In genomic region chr2:12053404-12054164, GRCm38 (mm10) we compare ENCODE assay signal across 9 mouse cellular contexts.
DNase-seq lines count a peak whose midpoint lies in the region; ATAC-seq and TF ChIP-seq lines count a peak whose summit lies in the region.
"Had no signal": no experiment of that assay in that cellular context is flagged by ENCODE, and none has a peak within 500 bp of the region (broad histone marks: within the 10 kb centered on the region; RNA-seq: fewer than 3 reads in every experiment).

No protein-coding gene starts in this region.

- TF ChIP-seq POLR2A in bone marrow macrophage, adult 2 months (IDR thresholded peaks at IDR 0.05; ENCODE audit: borderline replicate concordance, low read depth, low read length), result no peak

- 75% methylated on average over 8 of the region's 8 CpGs for WGBS in limb, embryonic 11.5 days
- 83% methylated on average over 8 of the region's 8 CpGs for WGBS in limb, embryonic 10.5 days
- WGBS in liver, embryonic 16.5 days (ENCODE audit: insufficient replicate concordance), result 44% methylated on average over 8 of the region's 8 CpGs

- no peaks in the 10 kb centered on the region for H3K27me3 ChIP-seq in limb, embryonic 11.5 days (ENCODE audit: control insufficient read depth, insufficient read depth, low read length)
- peaks cover 6% of the 10 kb centered on the region; the same call in 1 of the 2 replicates for H3K27me3 ChIP-seq in limb, embryonic 10.5 days (ENCODE audit: low read depth, poor library complexity, severe bottlenecking)
- H3K27me3 ChIP-seq in liver, embryonic 16.5 days (ENCODE audit: control insufficient read depth, insufficient read depth, low read depth, low read length), result no peaks in the 10 kb centered on the region

- no peaks in the 10 kb centered on the region for H3K4me1 ChIP-seq in limb, embryonic 11.5 days (ENCODE audit: control insufficient read depth, insufficient read depth, low read length)
- H3K4me1 ChIP-seq in limb, embryonic 10.5 days, result peaks cover 6% of the 10 kb centered on the region; the same call in 1 of the 2 replicates
- peaks cover 27% of the 10 kb centered on the region for H3K4me1 ChIP-seq in bone marrow macrophage, adult 2 months (ENCODE audit: control insufficient read depth, insufficient read depth, low read length)
- H3K4me1 ChIP-seq in liver, embryonic 16.5 days (ENCODE audit: control insufficient read depth, low read depth, low read length), result no peaks in the 10 kb centered on the region

- H3K4me2 ChIP-seq in limb, embryonic 11.5 days (ENCODE audit: low read depth, severe bottlenecking), result no peak overlapping the region
- H3K4me2 ChIP-seq in liver, embryonic 16.5 days (ENCODE audit: low read depth, low read length), result no peak overlapping the region

- no peak overlapping the region for H3K4me3 ChIP-seq in limb, embryonic 11.5 days (ENCODE audit: low read depth, low read length)
- no peak overlapping the region for H3K4me3 ChIP-seq in limb, embryonic 10.5 days
- no peak overlapping the region for H3K4me3 ChIP-seq in bone marrow macrophage, adult 2 months (ENCODE audit: insufficient read depth, low read length)
- no peak overlapping the region for H3K4me3 ChIP-seq in liver, embryonic 16.5 days (ENCODE audit: low read depth, low read length)

- no peak overlapping the region for H3K9ac ChIP-seq in limb, embryonic 11.5 days (ENCODE audit: low read length)
- no peak overlapping the region for H3K9ac ChIP-seq in liver, embryonic 16.5 days (ENCODE audit: low read depth, low read length)

- no peaks in the 10 kb centered on the region for H3K36me3 ChIP-seq in limb, embryonic 11.5 days (ENCODE audit: control insufficient read depth, insufficient read depth, low read length)
- no peaks in the 10 kb centered on the region for H3K36me3 ChIP-seq in limb, embryonic 10.5 days
- H3K36me3 ChIP-seq in liver, embryonic 16.5 days (ENCODE audit: control insufficient read depth, insufficient read depth), result no peaks in the 10 kb centered on the region

- DNase-seq in limb, embryonic 11.5 days (ENCODE audit: low spot score), result peak; percentile 10
- no peak for DNase-seq in limb, embryonic 10.5 days (ENCODE audit: low spot score)
- DNase-seq in fat pad, adult 2 months (ENCODE audit: extremely low read depth, low read depth, low spot score), result peak; percentile 39
- no peak for DNase-seq in urinary bladder, postnatal 14 days (ENCODE audit: low spot score)
- DNase-seq: embryo, embryonic 11 days; lung, adult 2 months had no signal

- no peak overlapping the region for H3K27ac ChIP-seq in limb, embryonic 11.5 days (replicated peaks; ENCODE audit: low read depth, low read length)
- H3K27ac ChIP-seq in limb, embryonic 10.5 days, result no peak overlapping the region
- H3K27ac ChIP-seq in bone marrow macrophage, adult 2 months (ENCODE audit: insufficient read depth, low read depth, low read length), result peak overlapping the region; percentile 94
- H3K27ac ChIP-seq in liver, embryonic 16.5 days (ENCODE audit: low read length), result peak overlapping the region; percentile 33

- H3K9me3 ChIP-seq in limb, embryonic 11.5 days (ENCODE audit: control insufficient read depth, low read length), result no peaks in the 10 kb centered on the region
- no peaks in the 10 kb centered on the region for H3K9me3 ChIP-seq in limb, embryonic 10.5 days (replicated peaks)
- H3K9me3 ChIP-seq in liver, embryonic 16.5 days (replicated peaks; ENCODE audit: control insufficient read depth, low read length), result no peaks in the 10 kb centered on the region

- no peak for ATAC-seq in limb, embryonic 11.5 days (ENCODE audit: insufficient number of reproducible peaks, low FRiP score, low TSS enrichment, low read depth)
- ATAC-seq in liver, embryonic 16.5 days (ENCODE audit: low read depth), result peak; percentile 7; the same call in 1 of the 2 replicates
- ATAC-seq in cerebellum, adult (ENCODE audit: insufficient number of reproducible peaks, low FRiP score, low TSS enrichment), result no peak

- no peak for TF ChIP-seq CTCF in bone marrow macrophage, adult 2 months (IDR thresholded peaks at IDR 0.05; ENCODE audit: low read depth, low read length)

Comparison
In these comparisons a context has a peak if more than half of its experiments do, and no peak if none do; other contexts are left out.
1. DNase-seq: peak in limb, embryonic 11.5 days (single experiment) and fat pad, adult 2 months (single experiment); none in limb, embryonic 10.5 days (single experiment) and urinary bladder, postnatal 14 days (single experiment).
2. H3K27ac ChIP-seq: peak in bone marrow macrophage, adult 2 months (single experiment) and liver, embryonic 16.5 days (single experiment); none in limb, embryonic 11.5 days (single experiment) and limb, embryonic 10.5 days (single experiment).